Mouse (Mus musculus) forebrain, embryonic 11.5 days (tissue): Measurements from ENCODE around the gene Shkbp1. TPM values are rescaled to one million over a fixed set of nuclear protein-coding genes. Genes with fewer than 3 reads are reported as not detected.

ENCODE experiments used
- ATAC-seq: fragments of 200-750 bp; cut with Nextera tagmentation; replicated peaks from 2 replicates; pipeline ENCODE4 v1.8.0; 2017; ENCODE audit warnings: moderate TSS enrichment; ENCODE audit not compliant: low FRiP score
- DNase-seq: peaks from one replicate; pipeline ENCODE4 v3.0.0-alpha.2; 2017; ENCODE audit warnings: low spot score
- H3K27ac ChIP-seq: fragments of 300-500 bp; sonication (generic); 2 replicates; pipeline ENCODE4 v1.5.1; 2014; ENCODE audit warnings: low read depth, low read length
- H3K27me3 ChIP-seq: fragments of 300-500 bp; sonication (generic); 2 replicates; pipeline ENCODE4 v1.6.1; 2014; ENCODE audit warnings: mild to moderate bottlenecking, low read length, mixed read lengths; ENCODE audit not compliant: control insufficient read depth, insufficient read depth
- H3K36me3 ChIP-seq: fragments of 300-500 bp; sonication (generic); 2 replicates; pipeline ENCODE4 v1.6.1; 2014; ENCODE audit warnings: mild to moderate bottlenecking, low read length, moderate library complexity, mixed read lengths; ENCODE audit not compliant: control insufficient read depth, insufficient read depth
- H3K4me1 ChIP-seq: fragments of 300-500 bp; sonication (generic); replicated peaks from 2 replicates; pipeline ENCODE4 v1.6.1; 2014; ENCODE audit warnings: low read length, mixed read lengths; ENCODE audit not compliant: control insufficient read depth, insufficient read depth
- H3K4me2 ChIP-seq: fragments of 300-500 bp; sonication (generic); 2 replicates; pipeline ENCODE4 v1.6.1; 2014; ENCODE audit warnings: low read depth, mild to moderate bottlenecking, low read length, moderate library complexity, mixed read lengths; ENCODE audit not compliant: severe bottlenecking
- H3K4me3 ChIP-seq: fragments of 300-500 bp; sonication (generic); 2 replicates; pipeline ENCODE4 v1.5.1; 2014; ENCODE audit warnings: low read depth, low read length
- H3K9ac ChIP-seq: fragments of 300-500 bp; sonication (generic); 2 replicates; pipeline ENCODE4 v1.6.1; 2014; ENCODE audit warnings: low read length
- H3K9me3 ChIP-seq: fragments of 300-500 bp; sonication (generic); 2 replicates; pipeline ENCODE4 v1.6.1; 2016; ENCODE audit warnings: low read length, mixed read lengths; ENCODE audit not compliant: control insufficient read depth
- WGBS: fragments of 180-500 bp; shearing (Covaris S2); extraction: QIAGEN DNeasy Blood & Tissue Kit; methylation state at CpG from one replicate; pipeline ENCODE4 v1.1.7; 2014; 5-methylcytosine and 5-hydroxymethylcytosine counted together
- polyA plus RNA-seq: library from polyadenylated mRNA; unstranded; fragments of >200 nt; fragmentation: Nextera tagmentation; extraction: Ambion mirVana; gene quantifications from 2 replicates; pipeline ENCODE4 v1.2.1, GENCODE M21; 2014

Gene Shkbp1
- polyA plus RNA-seq, 1 experiment from 2014 or later, result 64.3 TPM

- 20% methylated on average over 6 of the region's 6 CpGs for WGBS
- no peaks in the 10 kb centered on the region for H3K4me1 ChIP-seq
- H3K36me3 ChIP-seq, result peaks cover 6% of the 10 kb centered on the region; the same call in 1 of the 2 replicates
- no peak overlapping the region for H3K4me3 ChIP-seq
- H3K9me3 ChIP-seq, result no peaks in the 10 kb centered on the region
- H3K27me3 ChIP-seq, result no peaks in the 10 kb centered on the region
- DNase-seq (no peak), ATAC-seq (0 out of 2 replicates have a peak, but pooled peaks have one; percentile 30)
- no peak overlapping the region for H3K4me2 ChIP-seq
- no peak overlapping the region for H3K9ac ChIP-seq
- no peak overlapping the region for H3K27ac ChIP-seq
These were observed 10.4 kb downstream of the Shkbp1 start for GRCm38 (mm10) chr7:27345444-27345843.

- Histone ChIP-seq H3K9me3 (no peaks in the 10 kb centered on the region), H3K36me3 (no peaks in the 10 kb centered on the region; the same call in 1 of the 2 replicates), H3K9ac (no peak overlapping the region), H3K4me3 (no peak overlapping the region), H3K27ac (no peak overlapping the region), H3K4me2 (no peak overlapping the region), H3K4me1 (no peaks in the 10 kb centered on the region), H3K27me3 (no peaks in the 10 kb centered on the region)
- ATAC-seq, result no peak
- DNase-seq, result peak; percentile 48
- 41% methylated on average over 4 of the region's 4 CpGs for WGBS
These were observed 13.2 kb downstream of the Shkbp1 start for GRCm38 (mm10) chr7:27342595-27342994.

GRCm38 (mm10) chr7:27339519-27339918 is 16.3 kb downstream of the Shkbp1 start:
- Histone ChIP-seq H3K36me3 (no peaks in the 10 kb centered on the region; the same call in 1 of the 2 replicates), H3K9me3 (no peaks in the 10 kb centered on the region), H3K4me1 (peaks cover 3% of the 10 kb centered on the region; the same call in 1 of the 2 replicates), H3K9ac (no peak overlapping the region), H3K4me2 (no peak overlapping the region), H3K27me3 (peaks cover 11% of the 10 kb centered on the region), H3K4me3 (no peak overlapping the region), H3K27ac (no peak overlapping the region)
- ATAC-seq (no peak), DNase-seq (no peak)
- 25% methylated on average over 7 of the region's 7 CpGs for WGBS

- no peak for DNase-seq
- no peak overlapping the region for H3K4me3 ChIP-seq
- no peak overlapping the region for H3K9ac ChIP-seq
- H3K4me2 ChIP-seq, result no peak overlapping the region
- WGBS, result 68% methylated on average over 4 of the region's 4 CpGs
- peaks cover 15% of the 10 kb centered on the region for H3K27me3 ChIP-seq
- H3K36me3 ChIP-seq, result no peaks in the 10 kb centered on the region; the same call in 1 of the 2 replicates
- no peak overlapping the region for H3K27ac ChIP-seq
- H3K9me3 ChIP-seq, result no peaks in the 10 kb centered on the region
- ATAC-seq, result no peak
- H3K4me1 ChIP-seq, result peaks cover 7% of the 10 kb centered on the region
These were observed 16.7 kb downstream of the Shkbp1 start for GRCm38 (mm10) chr7:27339114-27339513.

DNA sequence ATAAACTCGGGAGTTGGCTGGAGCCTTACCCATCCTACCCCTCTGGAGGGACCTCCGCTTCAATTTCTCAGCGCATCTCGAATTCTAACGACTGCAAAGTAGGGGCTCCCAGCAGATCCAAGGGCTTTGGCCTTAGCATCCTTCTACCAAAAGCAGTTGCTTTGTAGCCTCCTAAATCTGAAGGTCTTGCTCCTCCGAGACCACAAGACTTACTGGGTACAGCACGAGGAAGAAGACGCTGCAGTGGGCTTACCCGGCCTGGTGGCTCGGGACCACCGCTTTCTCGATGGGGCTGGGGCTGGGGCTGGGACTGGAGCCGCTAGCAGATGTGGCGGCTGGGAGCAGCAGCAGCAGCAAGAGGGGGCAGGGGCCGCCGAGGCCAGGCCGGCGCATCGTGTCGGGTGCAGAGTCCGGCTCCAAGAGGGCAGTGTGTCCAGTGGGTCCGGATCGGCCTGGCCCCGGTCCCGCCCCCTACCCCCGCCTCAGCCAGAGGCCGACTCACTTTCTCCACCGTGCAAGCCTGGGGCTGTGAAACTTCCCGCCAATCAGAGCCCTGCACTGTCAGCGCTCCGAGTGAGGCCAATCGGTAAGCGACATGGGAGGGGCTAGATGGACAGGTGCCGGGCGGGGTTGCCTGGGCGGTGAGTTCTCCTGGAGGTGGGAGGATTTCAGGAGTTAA is 18.5 kb downstream of the Shkbp1 start, which contains the start of gene Ltbp4:
TSS of gene Ltbp4 (minus strand) at position 518 of the 679 bp plus-strand sequence.
- peaks cover 18% of the 10 kb centered on the region for H3K4me1 ChIP-seq
- no peaks in the 10 kb centered on the region; the same call in 1 of the 2 replicates for H3K36me3 ChIP-seq
- H3K4me3 ChIP-seq, result peak within 1 kb of the TSS; percentile 39
- peak; percentile 71 for ATAC-seq
- WGBS, result under 1% methylated on average over 36 of the region's 36 CpGs
- H3K27ac ChIP-seq, result no peak within 1 kb of the TSS
- H3K4me2 ChIP-seq, result peak within 1 kb of the TSS; percentile 76
- DNase-seq, result peak; percentile 87
- peaks cover 33% of the 10 kb centered on the region for H3K27me3 ChIP-seq
- H3K9ac ChIP-seq, result peak within 1 kb of the TSS; percentile 61
- H3K9me3 ChIP-seq, result no peaks in the 10 kb centered on the region

- Histone ChIP-seq H3K4me1 (peaks cover 18% of the 10 kb centered on the region), H3K9ac (peak overlapping the region; percentile 61), H3K9me3 (no peaks in the 10 kb centered on the region), H3K27ac (no peak overlapping the region), H3K27me3 (peaks cover 45% of the 10 kb centered on the region), H3K4me2 (peak overlapping the region; percentile 76), H3K36me3 (no peaks in the 10 kb centered on the region; the same call in 1 of the 2 replicates), H3K4me3 (peak overlapping the region; percentile 39)
- under 1% methylated on average over 47 of the region's 47 CpGs for WGBS
- DNase-seq (peak; percentile 94), ATAC-seq (peak; percentile 77)
These were observed 19.6 kb downstream of the Shkbp1 start for GRCm38 (mm10) chr7:27335928-27336823.

GRCm38 (mm10) chr7:27335011-27335720 is 20.7 kb downstream of the Shkbp1 start:
- Histone ChIP-seq H3K27ac (no peak overlapping the region), H3K27me3 (peaks cover 55% of the 10 kb centered on the region), H3K4me1 (peaks cover 19% of the 10 kb centered on the region), H3K9me3 (no peaks in the 10 kb centered on the region), H3K4me3 (no peak overlapping the region), H3K9ac (no peak overlapping the region; the same call in 1 of the 2 replicates), H3K36me3 (no peaks in the 10 kb centered on the region), H3K4me2 (no peak overlapping the region)
- no peak for ATAC-seq
- DNase-seq, result peak; percentile 47
- WGBS, result 72% methylated on average over 15 of the region's 15 CpGs

GRCm38 (mm10) chr7:27334405-27334911 is 21.4 kb downstream of the Shkbp1 start:
- Histone ChIP-seq H3K4me1 (peaks cover 19% of the 10 kb centered on the region), H3K4me3 (no peak overlapping the region), H3K9ac (peak overlapping the region; percentile 7; the same call in 1 of the 2 replicates), H3K4me2 (peak overlapping the region; percentile 9; the same call in 1 of the 2 replicates), H3K27ac (no peak overlapping the region), H3K9me3 (no peaks in the 10 kb centered on the region), H3K27me3 (peaks cover 62% of the 10 kb centered on the region), H3K36me3 (no peaks in the 10 kb centered on the region)
- DNase-seq (no peak), ATAC-seq (no peak)
- WGBS, result 2% methylated on average over 32 of the region's 32 CpGs
